13 mouse cellular contexts compared by ENCODE assay signal in the genomic region with DNA sequence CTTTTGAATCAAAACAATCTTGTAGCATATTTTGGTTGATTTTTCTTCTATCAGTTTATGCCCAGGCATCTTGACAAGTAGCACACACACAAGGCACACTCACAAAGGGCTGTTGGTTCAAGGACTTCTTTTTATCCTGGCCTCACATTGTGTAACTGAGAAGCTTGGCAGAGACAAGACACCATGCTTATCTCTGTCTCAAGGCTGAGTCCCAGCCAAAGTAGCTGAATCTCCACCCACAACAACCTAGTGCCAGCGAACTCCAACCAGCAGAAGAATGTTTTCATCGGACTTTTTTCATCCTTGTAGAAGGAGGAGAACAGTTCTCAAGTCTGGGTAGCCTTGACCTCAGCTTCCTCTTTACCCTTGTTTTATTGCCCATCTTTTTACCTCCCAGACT.
DNase-seq lines count a peak whose midpoint lies in the region; ATAC-seq lines count a peak whose summit lies in the region.
"Had no signal": no experiment of that assay in that cellular context is flagged by ENCODE, and none has a peak within 500 bp of the region (broad histone marks: within the 10 kb centered on the region; RNA-seq: fewer than 3 reads in every experiment).

No protein-coding gene starts in this region.

- no peak overlapping the region for H3K27ac ChIP-seq in heart, embryonic 11.5 days (ENCODE audit: low read depth, low read length)
- H3K27ac ChIP-seq in kidney, embryonic 16.5 days (ENCODE audit: low read length) = no peak overlapping the region
- H3K27ac ChIP-seq: forebrain, embryonic 13.5 days; liver, embryonic 14.5 days had no signal

- H3K36me3 ChIP-seq in heart, embryonic 11.5 days (ENCODE audit: control insufficient read depth, insufficient read depth, low read length) = no peaks in the 10 kb centered on the region
- no peaks in the 10 kb centered on the region for H3K36me3 ChIP-seq in kidney, embryonic 16.5 days (ENCODE audit: insufficient read depth, low read length)

- ATAC-seq in heart, embryonic 11.5 days (replicated peaks; ENCODE audit: insufficient number of reproducible peaks, low FRiP score, low TSS enrichment) = no peak
- no peak for ATAC-seq in kidney, embryonic 16.5 days (ENCODE audit: low FRiP score, low TSS enrichment)
- ATAC-seq: forebrain, embryonic 13.5 days had no signal

- peak; percentile 78 to 86 for DNase-seq in heart, adult 18-20 months
- peak; percentile 83 for DNase-seq in adrenal gland, adult 2 months
- peak; percentile 67 to 77 for DNase-seq in heart, adult 9 months (ENCODE audit: low spot score in 2 of 2)
- peak; percentile 45 for DNase-seq in ovary, postnatal 36 days (ENCODE audit: low spot score)
- DNase-seq in cerebellum, adult 11 months = no peak
- DNase-seq: kidney, adult 18-20 months; midbrain, embryonic 14.5 days; thymus, postnatal 36 days had no signal

- H3K4me2 ChIP-seq in heart, embryonic 11.5 days = no peak overlapping the region
- no peak overlapping the region for H3K4me2 ChIP-seq in kidney, embryonic 16.5 days (replicated peaks; ENCODE audit: low read depth, low read length)
- H3K4me2 ChIP-seq: forebrain, embryonic 13.5 days had no signal

- no peak overlapping the region for H3K4me3 ChIP-seq in heart, embryonic 11.5 days (ENCODE audit: low read depth, low read length)
- no peak overlapping the region for H3K4me3 ChIP-seq in kidney, embryonic 16.5 days (ENCODE audit: low read length)
- H3K4me3 ChIP-seq: forebrain, embryonic 13.5 days had no signal

- H3K27me3 ChIP-seq in heart, embryonic 11.5 days (ENCODE audit: control insufficient read depth, insufficient read depth, low read length) = no peaks in the 10 kb centered on the region
- H3K27me3 ChIP-seq in kidney, embryonic 16.5 days (ENCODE audit: insufficient read depth, low read length) = no peaks in the 10 kb centered on the region
- H3K27me3 ChIP-seq: CH12.LX; forebrain, embryonic 13.5 days had no signal

- WGBS in heart, embryonic 11.5 days (ENCODE audit: insufficient replicate concordance) = 62% methylated on average over 2 of the region's 2 CpGs
- WGBS in kidney, embryonic 16.5 days = 55% methylated on average over 2 of the region's 2 CpGs

- no peak overlapping the region for H3K9ac ChIP-seq in heart, embryonic 11.5 days (ENCODE audit: low read depth, low read length)
- H3K9ac ChIP-seq in kidney, embryonic 16.5 days (replicated peaks; ENCODE audit: low read length) = no peak overlapping the region
- H3K9ac ChIP-seq: forebrain, embryonic 13.5 days; liver, embryonic 14.5 days had no signal

- no peaks in the 10 kb centered on the region for H3K4me1 ChIP-seq in heart, embryonic 11.5 days (ENCODE audit: control insufficient read depth, insufficient read depth, low read length)
- H3K4me1 ChIP-seq in kidney, embryonic 16.5 days (ENCODE audit: insufficient read depth, low read length) = no peaks in the 10 kb centered on the region
- H3K4me1 ChIP-seq: forebrain, embryonic 13.5 days had no signal

- H3K9me3 ChIP-seq in heart, embryonic 11.5 days (replicated peaks; ENCODE audit: control insufficient read depth, low read length) = no peaks in the 10 kb centered on the region
- H3K9me3 ChIP-seq in kidney, embryonic 16.5 days (ENCODE audit: low read length) = no peaks in the 10 kb centered on the region
- H3K9me3 ChIP-seq: forebrain, embryonic 13.5 days had no signal
